Mouse (Mus musculus): Measurements from ENCODE around the gene Gm3893.
"Not testable (repeated sequence)": the region's sequence is repeated elsewhere in the genome, so short reads cannot be mapped to it uniquely, and the experiment has no call there.

Gene Gm3893

GRCm38 (mm10) chr4:42090907-42091306 lies at the start of gene Gm3893:
Gene Gm3893, plus strand, starts transcription at chr4:42091207.
- not testable (repeated sequence) for DNase-seq

GRCm38 (mm10) chr4:42114517-42114916 lies 23.5 kb downstream of the Gm3893 start, which contains the start of gene Gm13304:
Gene Gm13304, plus strand, starts transcription at chr4:42114817.
- DNase-seq, result not testable (repeated sequence)
